Mouse (Mus musculus): ENCODE measurements around the gene Btbd35f23.
"Not testable (repeated sequence)": the region's sequence is repeated elsewhere in the genome, so short reads cannot be mapped to it uniquely, and the experiment has no call there.

The Btbd35f23 gene

GRCm38 (mm10) chrX:3076575-3076974, at the start of gene Btbd35f23:
TSS of gene Btbd35f23 (plus strand) at chrX:3076875.
- not testable (repeated sequence) for DNase-seq (ENCODE audit: low spot score)
